Mouse (Mus musculus): ENCODE results near the gene Btn1a1. TPM values are rescaled to one million over a fixed set of nuclear protein-coding genes. Genes with fewer than 3 reads are reported as not detected.

Gene Btn1a1
- polyA plus RNA-seq, 1 experiment from 2014 or later = 0.11 TPM

GRCm38 (mm10) chr13:23412630-23413521 is 52.8 kb downstream of the Btn1a1 start:
- no peaks in the 10 kb centered on the region for H3K36me3 ChIP-seq (ENCODE audit: insufficient read depth, low read length)
- ATAC-seq (ENCODE audit: low FRiP score, low TSS enrichment) = peak; percentile 32; the same call in 1 of the 2 replicates
- peak overlapping the region; percentile 70 for H3K4me2 ChIP-seq (replicated peaks; ENCODE audit: low read depth, low read length)

DNA sequence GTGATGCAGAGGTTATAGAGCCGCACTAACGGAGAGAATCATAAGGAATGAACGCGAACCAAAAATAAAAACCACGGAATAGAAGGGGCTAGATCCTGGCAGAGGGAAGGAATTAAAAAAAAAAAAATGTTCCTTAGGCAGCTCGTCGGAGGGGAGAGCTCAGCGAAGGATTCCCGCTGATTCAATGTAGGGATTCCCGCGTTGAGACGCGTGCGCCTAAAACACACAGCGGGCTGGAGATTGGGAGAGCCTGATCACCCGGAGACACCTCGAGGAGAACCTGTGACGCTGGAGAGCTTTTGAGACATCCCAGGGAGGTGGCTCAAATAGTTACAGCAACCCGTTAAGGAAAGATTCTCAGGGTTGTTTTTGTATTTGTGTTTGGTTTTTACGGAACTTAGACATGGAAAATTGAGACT is 53.5 kb downstream of the Btn1a1 start:
- Histone ChIP-seq H3K27ac (ENCODE audit: low read length) (no peak overlapping the region), H3K36me3 (ENCODE audit: insufficient read depth, low read length) (no peaks in the 10 kb centered on the region), H3K27me3 (ENCODE audit: insufficient read depth, low read length) (peaks cover 3% of the 10 kb centered on the region; the same call in 1 of the 2 replicates), H3K4me2 (replicated peaks; ENCODE audit: low read depth, low read length) (peak overlapping the region; percentile 70), H3K4me1 (ENCODE audit: insufficient read depth, low read length) (0 out of 2 replicates have a peak, but pooled peaks cover 7% of the 10 kb centered on the region), H3K9me3 (ENCODE audit: low read length) (no peaks in the 10 kb centered on the region), H3K4me3 (ENCODE audit: low read length) (peak overlapping the region; percentile 51), H3K9ac (replicated peaks; ENCODE audit: low read length) (peak overlapping the region; percentile 38; the same call in 1 of the 2 replicates)
- WGBS = under 1% methylated on average over 20 of the region's 20 CpGs
- ATAC-seq (ENCODE audit: low FRiP score, low TSS enrichment) = no peak

More at GRCm38 (mm10) chr13:23412630-23413521, 52.8 kb downstream of the Btn1a1 start:
- Histone ChIP-seq H3K4me3 (ENCODE audit: low read length) (peak overlapping the region; percentile 51), H3K27ac (ENCODE audit: low read length) (no peak overlapping the region), H3K9me3 (ENCODE audit: low read length) (no peaks in the 10 kb centered on the region), H3K27me3 (ENCODE audit: insufficient read depth, low read length) (peaks cover 3% of the 10 kb centered on the region; the same call in 1 of the 2 replicates), H3K9ac (replicated peaks; ENCODE audit: low read length) (peak overlapping the region; percentile 38; the same call in 1 of the 2 replicates), H3K4me1 (ENCODE audit: insufficient read depth, low read length) (0 out of 2 replicates have a peak, but pooled peaks cover 7% of the 10 kb centered on the region)
- WGBS = 2% methylated on average over 28 of the region's 28 CpGs

DNA sequence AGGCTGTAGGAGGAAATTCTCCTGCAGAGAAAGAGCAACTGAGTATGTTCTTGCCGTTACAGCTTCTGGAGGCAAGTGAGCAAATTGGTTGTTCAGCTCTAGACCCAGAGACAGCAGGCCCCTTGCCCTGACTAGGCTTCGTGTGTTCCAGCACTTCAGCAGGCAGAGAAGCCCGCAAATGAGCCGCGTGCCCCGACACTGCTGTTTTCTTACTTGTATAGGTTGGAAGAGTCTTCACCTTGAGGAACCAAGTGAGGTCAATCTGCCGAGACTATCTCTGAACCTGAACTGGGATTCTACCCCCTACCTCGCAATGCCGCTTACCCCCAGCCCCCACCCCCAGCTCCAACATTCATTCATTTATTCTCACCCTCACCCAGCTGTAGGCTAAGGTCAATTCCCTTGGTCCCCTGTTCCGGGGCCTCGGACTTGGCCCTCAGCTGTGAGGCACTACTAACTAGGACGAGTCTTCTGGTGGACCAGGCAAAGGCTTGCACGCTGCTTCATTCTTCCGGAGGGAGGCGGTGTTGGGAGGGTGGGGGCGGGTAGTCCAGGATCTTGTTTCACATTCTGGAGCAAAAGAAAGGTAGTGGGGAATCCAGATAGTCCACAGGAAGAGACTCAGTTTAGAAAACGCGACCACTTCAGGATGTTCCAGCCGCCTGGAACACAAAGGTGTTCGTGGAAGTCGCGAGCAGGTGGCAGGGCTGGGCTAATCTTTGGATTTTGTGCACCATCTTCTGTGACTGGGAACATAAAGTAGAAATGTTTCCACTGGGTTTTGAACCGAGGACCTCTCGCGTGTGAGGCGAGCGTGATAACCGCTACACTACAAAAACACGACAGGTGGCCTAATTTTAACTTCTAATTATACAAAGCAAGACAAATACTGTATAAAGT is 54.1 kb downstream of the Btn1a1 start:
- Histone ChIP-seq H3K9ac (replicated peaks; ENCODE audit: low read length) (no peak overlapping the region), H3K4me2 (replicated peaks; ENCODE audit: low read depth, low read length) (peak overlapping the region; percentile 70), H3K36me3 (ENCODE audit: insufficient read depth, low read length) (no peaks in the 10 kb centered on the region), H3K9me3 (ENCODE audit: low read length) (no peaks in the 10 kb centered on the region), H3K27me3 (ENCODE audit: insufficient read depth, low read length) (peaks cover 3% of the 10 kb centered on the region; the same call in 1 of the 2 replicates), H3K27ac (ENCODE audit: low read length) (no peak overlapping the region), H3K4me3 (ENCODE audit: low read length) (peak overlapping the region; percentile 51), H3K4me1 (ENCODE audit: insufficient read depth, low read length) (0 out of 2 replicates have a peak, but pooled peaks cover 7% of the 10 kb centered on the region)
- ATAC-seq (ENCODE audit: low FRiP score, low TSS enrichment) = peak; percentile 29; the same call in 1 of the 2 replicates
- 6% methylated on average over 29 of the region's 29 CpGs for WGBS

- no peak overlapping the region for H3K27ac ChIP-seq (ENCODE audit: low read length)
Measured at GRCm38 (mm10) chr13:23410632-23411031, 55.1 kb downstream of the Btn1a1 start.

More at GRCm38 (mm10) chr13:23410632-23411031, 55.1 kb downstream of the Btn1a1 start:
- no peak overlapping the region for H3K4me3 ChIP-seq (ENCODE audit: low read length)
- ATAC-seq (ENCODE audit: low FRiP score, low TSS enrichment) = 0 out of 2 replicates have a peak, but pooled peaks have one; percentile 17
- H3K9me3 ChIP-seq (ENCODE audit: low read length) = no peaks in the 10 kb centered on the region
- 0 out of 2 replicates have a peak, but pooled peaks cover 7% of the 10 kb centered on the region for H3K4me1 ChIP-seq (ENCODE audit: insufficient read depth, low read length)
- 52% methylated on average over 9 of the region's 9 CpGs for WGBS
- H3K27me3 ChIP-seq (ENCODE audit: insufficient read depth, low read length) = peaks cover 3% of the 10 kb centered on the region; the same call in 1 of the 2 replicates
- no peak overlapping the region for H3K4me2 ChIP-seq (replicated peaks; ENCODE audit: low read depth, low read length)
- H3K9ac ChIP-seq (replicated peaks; ENCODE audit: low read length) = no peak overlapping the region
- H3K36me3 ChIP-seq (ENCODE audit: insufficient read depth, low read length) = no peaks in the 10 kb centered on the region

Other genes starting within 250 kb of the Btn1a1 start
- not detected in 2 replicates for gene Vmn1r222, start 230.0 kb downstream of the Btn1a1 start, polyA plus RNA-seq (2015; fragmentation: Nextera tagmentation; extraction: Ambion mirVana)
- not detected in 2 replicates for gene Vmn1r223, start 218.8 kb downstream of the Btn1a1 start, polyA plus RNA-seq (2015; fragmentation: Nextera tagmentation; extraction: Ambion mirVana)
- 49.9 and 54.0 TPM in 2 replicates for gene Zfp322a, start 96.7 kb downstream of the Btn1a1 start, polyA plus RNA-seq (2015; fragmentation: Nextera tagmentation; extraction: Ambion mirVana)
- 13.7 and 14.6 TPM in 2 replicates for gene Abt1, start 42.0 kb downstream of the Btn1a1 start, polyA plus RNA-seq (2015; fragmentation: Nextera tagmentation; extraction: Ambion mirVana)
- 0.50 and 0.54 TPM in 2 replicates for gene Btn2a2, start 23.0 kb upstream of the Btn1a1 start, polyA plus RNA-seq (2015; fragmentation: Nextera tagmentation; extraction: Ambion mirVana)
- gene Hist1h4h, start 65.1 kb upstream of the Btn1a1 start, polyA plus RNA-seq (2015; fragmentation: Nextera tagmentation; extraction: Ambion mirVana) = 4.5 and 5.6 TPM in 2 replicates
- gene Hist1h2af, start 68.0 kb upstream of the Btn1a1 start, polyA plus RNA-seq (2015; fragmentation: Nextera tagmentation; extraction: Ambion mirVana) = 4.3 TPM in 2 replicates
- 4.6 and 6.0 TPM in 2 replicates for gene Hist1h3g, start 69.5 kb upstream of the Btn1a1 start, polyA plus RNA-seq (2015; fragmentation: Nextera tagmentation; extraction: Ambion mirVana)
- 0.64 and 0.92 TPM in 2 replicates for gene Hist1h2bh, start 77.5 kb upstream of the Btn1a1 start, polyA plus RNA-seq (2015; fragmentation: Nextera tagmentation; extraction: Ambion mirVana)
- gene Hist1h3f, start 78.2 kb upstream of the Btn1a1 start, polyA plus RNA-seq (2015; fragmentation: Nextera tagmentation; extraction: Ambion mirVana) = 0.54 and 0.82 TPM in 2 replicates
- gene Hist1h4f, start 85.7 kb upstream of the Btn1a1 start, polyA plus RNA-seq (2015; fragmentation: Nextera tagmentation; extraction: Ambion mirVana) = 1.5 and 2.0 TPM in 2 replicates
- gene Hist1h1d, start 87.4 kb upstream of the Btn1a1 start, polyA plus RNA-seq (2015; fragmentation: Nextera tagmentation; extraction: Ambion mirVana) = 0.37 and 0.55 TPM in 2 replicates
- gene Hist1h3e, start 96.5 kb upstream of the Btn1a1 start, polyA plus RNA-seq (2015; fragmentation: Nextera tagmentation; extraction: Ambion mirVana) = 4.7 TPM in 2 replicates
- gene Hist1h2ae, start 105.3 kb upstream of the Btn1a1 start, polyA plus RNA-seq (2015; fragmentation: Nextera tagmentation; extraction: Ambion mirVana) = 57.3 and 57.7 TPM in 2 replicates
- 8.5 and 9.1 TPM in 2 replicates for gene Hist1h2bg, start 105.5 kb upstream of the Btn1a1 start, polyA plus RNA-seq (2015; fragmentation: Nextera tagmentation; extraction: Ambion mirVana)
- gene Hist1h2bf, start 108.3 kb upstream of the Btn1a1 start, polyA plus RNA-seq (2015; fragmentation: Nextera tagmentation; extraction: Ambion mirVana) = 4.3 and 4.4 TPM in 2 replicates
- gene Hist1h2ad, start 108.5 kb upstream of the Btn1a1 start, polyA plus RNA-seq (2015; fragmentation: Nextera tagmentation; extraction: Ambion mirVana) = 2.5 and 3.0 TPM in 2 replicates
- gene Hist1h3d, start 109.9 kb upstream of the Btn1a1 start, polyA plus RNA-seq (2015; fragmentation: Nextera tagmentation; extraction: Ambion mirVana) = 6.1 and 6.6 TPM in 2 replicates
- 102 TPM in 2 replicates for gene Hist1h4d, start 115.7 kb upstream of the Btn1a1 start, polyA plus RNA-seq (2015; fragmentation: Nextera tagmentation; extraction: Ambion mirVana)
- gene Hist1h2be, start 155.2 kb upstream of the Btn1a1 start, polyA plus RNA-seq (2015; fragmentation: Nextera tagmentation; extraction: Ambion mirVana) = 3.2 and 3.3 TPM in 2 replicates
- gene Hist1h1e, start 156.7 kb upstream of the Btn1a1 start, polyA plus RNA-seq (2015; fragmentation: Nextera tagmentation; extraction: Ambion mirVana) = 14.7 and 15.9 TPM in 2 replicates
- gene Hist1h2ac, start 218.0 kb upstream of the Btn1a1 start, polyA plus RNA-seq (2015; fragmentation: Nextera tagmentation; extraction: Ambion mirVana) = 1.3 and 1.6 TPM in 2 replicates
- 72.4 and 78.3 TPM in 2 replicates for gene Hist1h2bc, start 218.3 kb upstream of the Btn1a1 start, polyA plus RNA-seq (2015; fragmentation: Nextera tagmentation; extraction: Ambion mirVana)
- 0.26 TPM in 1 of 2 replicates, not detected in the other for gene Hist1h1t, start 229.9 kb upstream of the Btn1a1 start, polyA plus RNA-seq (2015; fragmentation: Nextera tagmentation; extraction: Ambion mirVana)
- 4.5 and 5.9 TPM in 2 replicates for gene Hist1h4c, start 232.6 kb upstream of the Btn1a1 start, polyA plus RNA-seq (2015; fragmentation: Nextera tagmentation; extraction: Ambion mirVana)
- gene Hfe, start 245.0 kb upstream of the Btn1a1 start, polyA plus RNA-seq (2015; fragmentation: Nextera tagmentation; extraction: Ambion mirVana) = 9.3 and 9.4 TPM in 2 replicates

Measured in kidney, embryonic 16.5 days (tissue).